Mouse (Mus musculus): ENCODE measurements around the gene Gm37419. TPM values are rescaled to one million over a fixed set of nuclear protein-coding genes. Genes with fewer than 3 reads are reported as not detected.

Gene Gm37419
- polyA plus RNA-seq, 1 experiment from 2014 or later: not detected

- H3K4me3 ChIP-seq: peak overlapping the region; percentile 48
- 7% methylated on average over 11 of the region's 11 CpGs for WGBS
- no peaks in the 10 kb centered on the region for H3K9me3 ChIP-seq
- H3K9ac ChIP-seq: peak overlapping the region; percentile 64
- no peak overlapping the region for H3K27ac ChIP-seq
- H3K4me1 ChIP-seq: peaks cover 46% of the 10 kb centered on the region
- ATAC-seq (ENCODE audit: insufficient number of reproducible peaks, insufficient read depth, low FRiP score, low TSS enrichment, low read depth): no peak
- peak overlapping the region; percentile 92 for H3K4me2 ChIP-seq
- H3K27me3 ChIP-seq: peaks cover 32% of the 10 kb centered on the region
- peaks cover 6% of the 10 kb centered on the region; the same call in 1 of the 2 replicates for H3K36me3 ChIP-seq
Observed at GRCm38 (mm10) chr16:23980201-23980870, 7.9 kb upstream of the Gm37419 start.

- peak overlapping the region; percentile 92 for H3K4me2 ChIP-seq
- WGBS: 1% methylated on average over 32 of the region's 32 CpGs
- no peaks in the 10 kb centered on the region for H3K9me3 ChIP-seq
- peak overlapping the region; percentile 64 for H3K9ac ChIP-seq
- H3K4me3 ChIP-seq: peak overlapping the region; percentile 48
- no peak for ATAC-seq (ENCODE audit: insufficient number of reproducible peaks, insufficient read depth, low FRiP score, low TSS enrichment, low read depth)
- H3K27me3 ChIP-seq: peaks cover 33% of the 10 kb centered on the region
- peaks cover 54% of the 10 kb centered on the region for H3K4me1 ChIP-seq
- peaks cover 6% of the 10 kb centered on the region; the same call in 1 of the 2 replicates for H3K36me3 ChIP-seq
- H3K27ac ChIP-seq: no peak overlapping the region
Observed at GRCm38 (mm10) chr16:23980991-23981720, 7.1 kb upstream of the Gm37419 start.

- Histone ChIP-seq H3K4me2 (peak overlapping the region; percentile 92), H3K9me3 (no peaks in the 10 kb centered on the region), H3K4me1 (peaks cover 64% of the 10 kb centered on the region), H3K27me3 (peaks cover 35% of the 10 kb centered on the region), H3K27ac (peak overlapping the region; percentile 39), H3K9ac (peak overlapping the region; percentile 64), H3K4me3 (peak overlapping the region; percentile 48), H3K36me3 (peaks cover 2% of the 10 kb centered on the region; the same call in 1 of the 2 replicates)
- peak; percentile 66 for ATAC-seq (ENCODE audit: insufficient number of reproducible peaks, insufficient read depth, low FRiP score, low TSS enrichment, low read depth)
- 2% methylated on average over 28 of the region's 28 CpGs for WGBS
Observed at GRCm38 (mm10) chr16:23981925-23982851, 6.1 kb upstream of the Gm37419 start.

- H3K27me3 ChIP-seq: peaks cover 31% of the 10 kb centered on the region
- peak overlapping the region; percentile 39 for H3K27ac ChIP-seq
- no peaks in the 10 kb centered on the region for H3K36me3 ChIP-seq
- H3K4me2 ChIP-seq: peak overlapping the region; percentile 92
- peak overlapping the region; percentile 58 for H3K9ac ChIP-seq
- H3K4me3 ChIP-seq: peak overlapping the region; percentile 48
- no peak for ATAC-seq (ENCODE audit: insufficient number of reproducible peaks, insufficient read depth, low FRiP score, low TSS enrichment, low read depth)
- WGBS: 1% methylated on average over 33 of the region's 33 CpGs
- H3K4me1 ChIP-seq: peaks cover 64% of the 10 kb centered on the region
- no peaks in the 10 kb centered on the region for H3K9me3 ChIP-seq
Observed at GRCm38 (mm10) chr16:23982891-23983588, 5.2 kb upstream of the Gm37419 start.

- peaks cover 64% of the 10 kb centered on the region for H3K4me1 ChIP-seq
- H3K4me2 ChIP-seq: peak overlapping the region; percentile 92
- H3K9me3 ChIP-seq: no peaks in the 10 kb centered on the region
- peaks cover 28% of the 10 kb centered on the region for H3K27me3 ChIP-seq
- H3K4me3 ChIP-seq: peak overlapping the region; percentile 48
- under 1% methylated on average over 22 of the region's 22 CpGs for WGBS
- H3K9ac ChIP-seq: peak overlapping the region; percentile 68
- ATAC-seq (ENCODE audit: insufficient number of reproducible peaks, insufficient read depth, low FRiP score, low TSS enrichment, low read depth): no peak
- H3K27ac ChIP-seq: no peak overlapping the region
- no peaks in the 10 kb centered on the region for H3K36me3 ChIP-seq
Observed at GRCm38 (mm10) chr16:23984183-23984582, 4.1 kb upstream of the Gm37419 start.

- H3K4me3 ChIP-seq: peak overlapping the region; percentile 48
- no peak for ATAC-seq (ENCODE audit: insufficient number of reproducible peaks, insufficient read depth, low FRiP score, low TSS enrichment, low read depth)
- no peaks in the 10 kb centered on the region for H3K9me3 ChIP-seq
- peak overlapping the region; percentile 92 for H3K4me2 ChIP-seq
- 1% methylated on average over 22 of the region's 22 CpGs for WGBS
- H3K27me3 ChIP-seq: peaks cover 21% of the 10 kb centered on the region
- peaks cover 64% of the 10 kb centered on the region for H3K4me1 ChIP-seq
- no peaks in the 10 kb centered on the region for H3K36me3 ChIP-seq
- peak overlapping the region; percentile 68 for H3K9ac ChIP-seq
- H3K27ac ChIP-seq: no peak overlapping the region; the same call in 1 of the 2 replicates
Observed at GRCm38 (mm10) chr16:23984760-23985466, 3.4 kb upstream of the Gm37419 start.

GRCm38 (mm10) chr16:23985467-23985861 lies 2.8 kb upstream of the Gm37419 start:
- WGBS: under 1% methylated on average over 6 of the region's 6 CpGs
- peaks cover 65% of the 10 kb centered on the region for H3K4me1 ChIP-seq
- peak overlapping the region; percentile 92 for H3K4me2 ChIP-seq
- H3K27me3 ChIP-seq: peaks cover 16% of the 10 kb centered on the region
- H3K4me3 ChIP-seq: peak overlapping the region; percentile 75; the same call in 1 of the 2 replicates
- H3K9ac ChIP-seq: no peak overlapping the region
- ATAC-seq (ENCODE audit: insufficient number of reproducible peaks, insufficient read depth, low FRiP score, low TSS enrichment, low read depth): no peak
- no peaks in the 10 kb centered on the region for H3K9me3 ChIP-seq
- no peaks in the 10 kb centered on the region for H3K36me3 ChIP-seq
- no peak overlapping the region for H3K27ac ChIP-seq

- Histone ChIP-seq H3K4me2 (peak overlapping the region; percentile 92), H3K9me3 (no peaks in the 10 kb centered on the region), H3K4me1 (peaks cover 63% of the 10 kb centered on the region), H3K27me3 (peaks cover 9% of the 10 kb centered on the region), H3K36me3 (no peaks in the 10 kb centered on the region), H3K9ac (no peak overlapping the region), H3K4me3 (peak overlapping the region; percentile 75), H3K27ac (no peak overlapping the region)
- 2% methylated on average over 3 of the region's 3 CpGs for WGBS
- no peak for ATAC-seq (ENCODE audit: insufficient number of reproducible peaks, insufficient read depth, low FRiP score, low TSS enrichment, low read depth)
Observed at GRCm38 (mm10) chr16:23986176-23986575, 2.1 kb upstream of the Gm37419 start.

- Histone ChIP-seq H3K9me3 (no peaks in the 10 kb centered on the region), H3K4me1 (peaks cover 59% of the 10 kb centered on the region), H3K27ac (no peak overlapping the region), H3K4me2 (peak overlapping the region; percentile 92), H3K9ac (peak overlapping the region; percentile 89), H3K4me3 (peak overlapping the region; percentile 75), H3K27me3 (peaks cover 3% of the 10 kb centered on the region), H3K36me3 (no peaks in the 10 kb centered on the region)
- under 1% methylated on average over 17 of the region's 17 CpGs for WGBS
- no peak for ATAC-seq (ENCODE audit: insufficient number of reproducible peaks, insufficient read depth, low FRiP score, low TSS enrichment, low read depth)
Observed at GRCm38 (mm10) chr16:23986871-23987270, 1.4 kb upstream of the Gm37419 start.

GRCm38 (mm10) chr16:23987341-23988156 lies 733 bp upstream of the Gm37419 start:
- H3K4me2 ChIP-seq: peak overlapping the region; percentile 92
- no peak for ATAC-seq (ENCODE audit: insufficient number of reproducible peaks, insufficient read depth, low FRiP score, low TSS enrichment, low read depth)
- H3K36me3 ChIP-seq: no peaks in the 10 kb centered on the region
- peaks cover 3% of the 10 kb centered on the region; the same call in 1 of the 2 replicates for H3K27me3 ChIP-seq
- no peaks in the 10 kb centered on the region for H3K9me3 ChIP-seq
- peak overlapping the region; percentile 98 for H3K27ac ChIP-seq
- peaks cover 54% of the 10 kb centered on the region for H3K4me1 ChIP-seq
- under 1% methylated on average over 64 of the region's 64 CpGs for WGBS
- H3K4me3 ChIP-seq: peak overlapping the region; percentile 75
- peak overlapping the region; percentile 89 for H3K9ac ChIP-seq
